Mouse (Mus musculus) liver, embryonic 12.5 days (tissue): ENCODE data around the gene Il16. TPM values are rescaled to one million over a fixed set of nuclear protein-coding genes. Genes with fewer than 3 reads are reported as not detected.

Source experiments
- ATAC-seq: fragments of 200-750 bp; cut with Nextera tagmentation; 2 replicates; pipeline ENCODE4 v1.8.0; 2017; ENCODE audit warnings: moderate number of reproducible peaks, mild to moderate bottlenecking, moderate library complexity
- H3K27ac ChIP-seq: fragments of 300-500 bp; sonication (generic); 2 replicates; pipeline ENCODE4 v1.5.1; 2016; ENCODE audit warnings: mild to moderate bottlenecking
- H3K27me3 ChIP-seq: fragments of 300-500 bp; sonication (generic); replicated peaks from 2 replicates; pipeline ENCODE4 v1.6.1; 2016; ENCODE audit warnings: mild to moderate bottlenecking, moderate library complexity
- H3K36me3 ChIP-seq: fragments of 300-500 bp; sonication (generic); 2 replicates; pipeline ENCODE4 v1.6.1; 2016; ENCODE audit warnings: mild to moderate bottlenecking, moderate library complexity
- H3K4me1 ChIP-seq: fragments of 300-500 bp; sonication (generic); 2 replicates; pipeline ENCODE4 v1.6.1; 2016
- H3K4me2 ChIP-seq: fragments of 300-500 bp; sonication (generic); 2 replicates; pipeline ENCODE4 v1.6.1; 2016; ENCODE audit warnings: mild to moderate bottlenecking, moderate library complexity
- H3K4me3 ChIP-seq: fragments of 300-500 bp; sonication (generic); 2 replicates; pipeline ENCODE4 v1.5.1; 2016; ENCODE audit warnings: mild to moderate bottlenecking, moderate library complexity
- H3K9ac ChIP-seq: fragments of 300-500 bp; sonication (generic); 2 replicates; pipeline ENCODE4 v1.6.1; 2016; ENCODE audit warnings: mild to moderate bottlenecking, moderate library complexity
- H3K9me3 ChIP-seq: fragments of 300-500 bp; sonication (generic); replicated peaks from 2 replicates; pipeline ENCODE4 v1.6.1; 2016; ENCODE audit warnings: mild to moderate bottlenecking, moderate library complexity
- WGBS: fragments of 180-500 bp; shearing (Covaris S2); methylation state at CpG from one replicate; pipeline ENCODE4 v1.1.7; 2016; ENCODE audit not compliant: insufficient replicate concordance; 5-methylcytosine and 5-hydroxymethylcytosine counted together
- polyA plus RNA-seq: library from polyadenylated mRNA; unstranded; fragments of >200 nt; fragmentation: Nextera tagmentation; extraction: Ambion mirVana; gene quantifications from 2 replicates; pipeline ENCODE4 v1.2.1, GENCODE M21; 2016

Il16 gene
- polyA plus RNA-seq, 1 experiment from 2014 or later: 4.7 TPM

DNA sequence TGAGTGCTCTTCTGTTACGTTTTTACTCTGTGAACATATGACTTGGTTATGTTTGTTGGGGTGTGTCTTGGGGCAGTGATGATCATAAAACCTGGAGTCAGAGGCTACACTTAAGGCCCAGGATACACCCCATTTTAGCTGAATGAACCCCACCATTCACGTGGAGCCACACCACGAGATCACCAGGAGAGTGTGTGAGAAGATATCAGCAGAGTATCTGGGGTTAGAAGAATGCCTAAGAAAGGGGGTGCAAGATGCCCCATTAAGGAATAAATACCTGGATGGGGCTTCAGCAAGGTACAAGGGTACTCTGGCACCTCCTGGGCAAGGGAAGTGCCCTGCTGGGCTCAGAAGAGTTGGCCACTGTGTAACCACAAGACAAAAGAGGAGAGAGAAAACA, 11.3 kb downstream of the Il16 start:
- H3K27me3 ChIP-seq: no peaks in the 10 kb centered on the region
- whole genome bisulfite sequencing: 60% methylated on average over 3 of the region's 3 CpGs
- no peaks in the 10 kb centered on the region for H3K4me1 ChIP-seq
- H3K4me3 ChIP-seq: no peak overlapping the region
- no peak for ATAC-seq
- H3K27ac ChIP-seq: no peak overlapping the region
- no peak overlapping the region for H3K4me2 ChIP-seq
- no peak overlapping the region for H3K9ac ChIP-seq
- H3K36me3 ChIP-seq: no peaks in the 10 kb centered on the region
- no peaks in the 10 kb centered on the region for H3K9me3 ChIP-seq

- Histone ChIP-seq H3K27ac (no peak overlapping the region), H3K36me3 (no peaks in the 10 kb centered on the region), H3K27me3 (no peaks in the 10 kb centered on the region), H3K4me2 (no peak overlapping the region), H3K4me1 (no peaks in the 10 kb centered on the region), H3K9me3 (no peaks in the 10 kb centered on the region), H3K4me3 (no peak overlapping the region), H3K9ac (no peak overlapping the region)
- no peak for ATAC-seq
- 76% methylated on average over 3 of the region's 3 CpGs for WGBS
Measured at GRCm38 (mm10) chr7:83732781-83733180, 12.7 kb downstream of the Il16 start.

DNA sequence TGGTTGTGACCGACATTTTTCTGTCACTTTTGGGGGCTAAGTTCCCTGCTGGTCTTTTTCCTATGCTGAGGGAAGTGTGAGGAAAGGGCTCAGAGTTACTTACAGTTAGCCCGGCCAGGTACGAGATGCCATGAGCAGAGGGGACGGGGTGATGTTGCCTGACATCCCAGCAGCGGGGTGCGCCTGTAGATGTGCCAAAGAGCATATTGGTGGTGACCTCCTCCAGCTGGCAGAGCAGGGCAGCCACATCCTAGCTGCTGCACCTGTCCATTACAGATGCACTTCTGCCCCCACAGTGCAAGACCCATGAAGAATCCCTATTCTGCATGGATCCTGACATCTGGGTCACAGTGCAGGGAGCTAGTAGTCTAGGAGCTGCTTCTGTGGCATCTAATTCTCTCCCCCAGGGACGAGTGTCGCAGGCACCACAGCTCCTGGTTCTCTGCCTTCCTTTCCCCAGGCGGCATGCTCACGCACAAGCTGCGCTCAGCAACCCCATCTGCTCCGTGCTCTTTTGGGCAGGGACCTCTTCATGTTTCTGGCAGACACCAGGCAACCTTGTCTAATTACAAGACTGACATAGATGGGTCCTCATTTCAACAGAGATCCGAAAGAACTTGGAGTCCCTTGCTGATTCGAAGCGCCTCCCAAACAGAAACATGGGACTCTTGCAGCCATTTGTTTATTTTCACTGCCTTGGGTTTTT, 13.4 kb downstream of the Il16 start:
- Histone ChIP-seq H3K4me2 (no peak overlapping the region), H3K27me3 (no peaks in the 10 kb centered on the region), H3K36me3 (no peaks in the 10 kb centered on the region), H3K27ac (no peak overlapping the region), H3K9ac (no peak overlapping the region), H3K4me1 (no peaks in the 10 kb centered on the region), H3K4me3 (no peak overlapping the region), H3K9me3 (no peaks in the 10 kb centered on the region)
- 71% methylated on average over 15 of the region's 15 CpGs for WGBS
- ATAC-seq: no peak

- no peaks in the 10 kb centered on the region for H3K36me3 ChIP-seq
- no peaks in the 10 kb centered on the region for H3K9me3 ChIP-seq
- H3K4me2 ChIP-seq: no peak overlapping the region
- WGBS: 60% methylated on average over 6 of the region's 6 CpGs
- no peak overlapping the region for H3K27ac ChIP-seq
- no peaks in the 10 kb centered on the region for H3K4me1 ChIP-seq
- ATAC-seq: no peak
- no peaks in the 10 kb centered on the region for H3K27me3 ChIP-seq
- H3K4me3 ChIP-seq: no peak overlapping the region
- no peak overlapping the region for H3K9ac ChIP-seq
Measured at GRCm38 (mm10) chr7:83731297-83731696, 14.2 kb downstream of the Il16 start.

DNA sequence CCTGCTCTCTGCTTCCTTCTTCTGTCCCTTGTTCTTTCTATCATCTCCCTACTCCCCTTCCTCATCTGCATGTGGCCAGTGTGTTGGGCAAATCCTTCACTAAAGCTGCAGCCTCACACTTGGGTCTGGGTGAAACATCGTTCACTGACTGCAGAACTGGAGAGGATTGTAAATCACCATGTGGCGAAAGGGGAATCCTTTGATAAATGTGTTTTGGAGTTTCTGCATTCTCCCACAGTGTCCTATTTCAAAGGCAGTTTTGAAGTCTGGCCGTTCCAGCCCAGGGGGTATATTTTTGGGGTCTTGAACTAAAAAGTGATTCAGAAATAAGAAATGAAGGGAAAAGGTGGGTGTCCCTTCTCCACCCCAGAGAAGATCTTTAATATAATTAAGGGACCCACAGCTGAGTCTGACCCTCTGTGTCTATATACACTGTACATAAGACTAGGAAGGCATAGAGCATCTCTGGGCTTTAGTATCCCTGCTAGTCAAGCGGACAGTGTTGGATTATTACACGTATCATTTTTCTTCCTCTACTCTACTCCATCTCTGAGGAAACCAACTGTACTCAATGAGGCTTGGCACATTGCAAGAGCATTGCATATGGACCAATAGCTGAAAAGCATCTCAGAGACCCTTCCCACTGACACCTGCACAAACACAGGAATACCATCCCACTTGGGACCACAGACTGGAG, 18.4 kb downstream of the Il16 start:
- no peak overlapping the region for H3K4me3 ChIP-seq
- no peak overlapping the region for H3K9ac ChIP-seq
- no peak for ATAC-seq
- no peak overlapping the region for H3K27ac ChIP-seq
- H3K9me3 ChIP-seq: no peaks in the 10 kb centered on the region
- 0 out of 2 replicates have a peak, but pooled peaks cover 3% of the 10 kb centered on the region for H3K27me3 ChIP-seq
- no peaks in the 10 kb centered on the region for H3K36me3 ChIP-seq
- H3K4me1 ChIP-seq: no peaks in the 10 kb centered on the region
- no peak overlapping the region for H3K4me2 ChIP-seq
- 54% methylated on average over 5 of the region's 5 CpGs for WGBS

DNA sequence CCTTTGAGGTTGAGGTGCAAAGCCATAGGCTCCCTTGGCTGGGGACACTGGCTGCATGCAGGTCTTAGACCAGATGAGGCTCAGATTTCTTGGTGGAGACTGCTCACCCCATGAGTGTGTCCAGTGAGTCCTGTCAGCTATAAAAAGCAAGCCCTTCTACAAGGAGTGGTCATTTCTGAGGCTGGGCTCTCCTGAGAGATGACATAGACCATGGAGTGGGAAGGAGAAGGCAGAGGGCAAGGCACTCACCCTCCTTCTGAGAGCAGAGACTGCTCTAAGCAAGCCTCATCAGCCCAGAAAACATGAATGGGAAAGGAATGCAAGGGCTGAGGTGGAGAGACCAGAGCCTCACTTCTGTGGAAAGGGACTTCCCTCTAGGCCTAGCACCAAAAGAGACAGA, 19.7 kb downstream of the Il16 start:
- Histone ChIP-seq H3K27me3 (0 out of 2 replicates have a peak, but pooled peaks cover 3% of the 10 kb centered on the region), H3K4me3 (no peak overlapping the region), H3K9me3 (no peaks in the 10 kb centered on the region), H3K36me3 (no peaks in the 10 kb centered on the region), H3K4me2 (no peak overlapping the region), H3K27ac (no peak overlapping the region), H3K4me1 (no peaks in the 10 kb centered on the region), H3K9ac (no peak overlapping the region)
- no peak for ATAC-seq

DNA sequence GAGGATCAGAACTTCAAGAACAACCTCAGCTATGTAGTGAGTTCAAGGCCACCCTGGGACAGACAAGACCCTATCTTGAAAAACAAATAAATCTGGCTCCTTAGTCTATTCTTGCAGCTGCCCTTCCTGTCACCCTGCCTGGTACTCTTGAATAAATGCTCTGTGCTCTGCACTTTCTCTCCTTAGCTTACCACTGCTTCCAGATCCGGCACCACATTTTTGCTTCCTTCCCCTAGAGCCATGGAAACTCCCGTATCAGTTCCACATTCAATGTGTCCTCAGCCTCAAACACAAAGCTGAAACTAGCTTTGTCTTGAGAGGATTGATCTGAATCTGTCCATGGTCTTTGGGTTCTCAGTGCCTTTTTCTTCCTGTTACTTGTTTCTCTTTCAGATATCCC, 21.0 kb downstream of the Il16 start:
- Histone ChIP-seq H3K4me2 (no peak overlapping the region), H3K27ac (no peak overlapping the region), H3K9me3 (no peaks in the 10 kb centered on the region), H3K4me3 (no peak overlapping the region), H3K36me3 (no peaks in the 10 kb centered on the region), H3K27me3 (0 out of 2 replicates have a peak, but pooled peaks cover 3% of the 10 kb centered on the region), H3K9ac (no peak overlapping the region), H3K4me1 (no peaks in the 10 kb centered on the region)
- whole genome bisulfite sequencing: 46% methylated on average over 2 of the region's 2 CpGs
- ATAC-seq: no peak

DNA sequence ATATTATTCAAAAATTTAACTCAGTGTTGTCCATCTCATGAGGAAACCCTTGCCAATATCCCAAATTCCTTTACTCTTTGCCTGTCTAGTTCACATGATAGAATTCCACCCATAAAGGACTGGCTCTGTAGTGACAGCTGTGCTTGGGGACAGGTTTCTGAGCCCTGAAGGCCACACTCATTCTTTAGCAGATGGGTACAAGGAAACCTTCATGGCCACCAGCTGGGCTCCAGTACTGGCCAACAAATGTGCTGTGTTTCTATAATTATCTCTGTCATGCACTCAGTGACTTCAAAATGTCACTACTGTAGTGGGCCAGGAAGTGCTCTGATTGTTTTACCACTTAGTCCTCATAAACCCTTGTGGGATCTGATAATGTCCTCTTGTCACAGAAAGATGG, 21.6 kb downstream of the Il16 start:
- no peak for ATAC-seq
- Histone ChIP-seq H3K4me2 (no peak overlapping the region), H3K27ac (no peak overlapping the region), H3K36me3 (no peaks in the 10 kb centered on the region), H3K9ac (no peak overlapping the region), H3K4me3 (no peak overlapping the region), H3K4me1 (no peaks in the 10 kb centered on the region), H3K9me3 (no peaks in the 10 kb centered on the region), H3K27me3 (0 out of 2 replicates have a peak, but pooled peaks cover 3% of the 10 kb centered on the region)

GRCm38 (mm10) chr7:83723221-83723620, 22.3 kb downstream of the Il16 start:
- H3K9ac ChIP-seq: no peak overlapping the region
- ATAC-seq: no peak
- 65% methylated on average over 8 of the region's 8 CpGs for WGBS

DNA sequence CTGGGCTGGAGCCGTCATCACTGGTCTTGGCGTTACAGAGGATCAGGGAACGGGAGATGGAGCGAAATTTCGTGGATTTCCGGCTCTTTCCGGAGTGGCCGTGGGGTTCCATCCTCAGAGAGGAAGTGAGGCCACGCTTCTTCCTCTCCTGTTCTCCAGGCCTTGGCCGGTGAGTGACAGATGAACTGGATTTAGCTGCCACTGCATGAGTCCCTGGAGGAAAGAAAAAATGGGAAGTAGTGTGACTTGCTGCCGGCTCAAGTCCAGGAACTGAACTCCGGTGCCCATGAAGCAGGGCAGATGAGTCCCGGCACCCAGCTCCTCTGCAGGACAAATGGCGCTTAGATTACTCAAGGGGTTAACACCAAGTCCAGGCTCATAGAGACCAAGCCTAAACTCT, 23.0 kb downstream of the Il16 start:
- Histone ChIP-seq H3K4me2 (no peak overlapping the region), H3K9ac (no peak overlapping the region), H3K27me3 (0 out of 2 replicates have a peak, but pooled peaks cover 3% of the 10 kb centered on the region), H3K36me3 (no peaks in the 10 kb centered on the region), H3K4me3 (no peak overlapping the region), H3K27ac (no peak overlapping the region), H3K4me1 (no peaks in the 10 kb centered on the region), H3K9me3 (no peaks in the 10 kb centered on the region)
- ATAC-seq: no peak
- WGBS: 25% methylated on average over 14 of the region's 14 CpGs

More at GRCm38 (mm10) chr7:83723221-83723620, 22.3 kb downstream of the Il16 start:
- H3K27ac ChIP-seq: no peak overlapping the region
- no peak overlapping the region for H3K4me3 ChIP-seq
- H3K27me3 ChIP-seq: 0 out of 2 replicates have a peak, but pooled peaks cover 3% of the 10 kb centered on the region
- no peak overlapping the region for H3K4me2 ChIP-seq
- no peaks in the 10 kb centered on the region for H3K36me3 ChIP-seq
- H3K9me3 ChIP-seq: no peaks in the 10 kb centered on the region
- no peaks in the 10 kb centered on the region for H3K4me1 ChIP-seq

DNA sequence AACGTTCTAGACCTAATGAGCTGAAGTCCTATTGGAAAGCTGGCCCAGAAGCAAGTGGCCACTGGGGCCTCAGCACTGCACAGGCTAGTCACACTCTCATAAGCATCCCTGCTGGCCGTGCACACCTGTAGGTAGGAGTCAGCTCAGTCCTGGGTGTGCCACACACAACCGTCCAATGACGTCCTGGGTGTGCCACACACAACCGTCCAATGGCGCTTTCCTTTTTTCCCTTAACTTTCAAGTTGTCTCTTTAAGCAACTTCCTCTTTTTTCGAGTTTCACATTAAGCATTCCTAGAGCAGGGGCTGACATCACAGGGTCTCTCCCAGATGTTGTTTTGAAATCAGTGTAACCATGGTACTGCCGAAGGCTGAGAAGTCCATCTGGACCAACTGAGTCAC, 25.3 kb downstream of the Il16 start:
- Histone ChIP-seq H3K9me3 (no peaks in the 10 kb centered on the region), H3K9ac (no peak overlapping the region), H3K27ac (no peak overlapping the region), H3K36me3 (no peaks in the 10 kb centered on the region), H3K27me3 (0 out of 2 replicates have a peak, but pooled peaks cover 3% of the 10 kb centered on the region), H3K4me2 (no peak overlapping the region), H3K4me3 (no peak overlapping the region), H3K4me1 (no peaks in the 10 kb centered on the region)
- WGBS: 42% methylated on average over 8 of the region's 8 CpGs
- ATAC-seq: no peak

DNA sequence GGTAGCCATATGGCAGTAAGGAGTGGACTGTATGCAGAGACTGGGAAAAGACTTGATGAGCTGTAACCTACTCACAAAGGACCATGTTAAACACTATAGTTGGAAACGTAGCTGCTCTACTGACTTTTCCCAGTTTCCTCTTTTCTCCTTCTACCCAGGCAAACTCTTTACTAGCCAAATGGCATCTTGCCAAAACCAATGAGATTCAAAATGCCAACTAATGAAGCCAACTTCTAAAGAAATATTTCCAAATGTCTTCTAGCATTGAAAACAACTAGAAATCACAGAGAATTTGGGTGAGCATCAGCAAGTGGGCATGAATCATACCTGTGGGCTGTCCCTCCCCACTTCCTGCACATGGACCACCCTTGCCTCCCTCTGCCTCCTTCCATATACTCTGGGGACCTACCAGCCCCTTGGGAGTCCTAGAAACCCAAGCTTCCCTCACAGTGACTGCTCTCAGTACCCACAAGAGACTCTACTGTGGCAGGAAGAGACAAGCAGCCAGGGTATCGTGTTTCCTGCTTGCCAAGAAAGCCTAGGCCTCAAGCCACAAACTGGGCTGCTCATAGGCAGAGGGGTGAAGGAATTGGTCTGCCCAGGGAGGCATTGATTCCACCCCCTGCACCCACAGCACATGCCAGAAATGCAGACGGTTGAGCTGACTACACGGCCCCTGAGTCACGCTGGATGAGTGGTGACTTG, 28.4 kb downstream of the Il16 start:
- H3K4me3 ChIP-seq: no peak overlapping the region
- H3K9ac ChIP-seq: no peak overlapping the region
- H3K27ac ChIP-seq: no peak overlapping the region
- no peak for ATAC-seq
- no peaks in the 10 kb centered on the region for H3K4me1 ChIP-seq
- no peaks in the 10 kb centered on the region for H3K36me3 ChIP-seq
- no peak overlapping the region for H3K4me2 ChIP-seq
- WGBS: 54% methylated on average over 5 of the region's 5 CpGs
- no peaks in the 10 kb centered on the region for H3K9me3 ChIP-seq
- no peaks in the 10 kb centered on the region for H3K27me3 ChIP-seq
